8 mouse cellular contexts compared by ENCODE assay signal in the genomic region with DNA sequence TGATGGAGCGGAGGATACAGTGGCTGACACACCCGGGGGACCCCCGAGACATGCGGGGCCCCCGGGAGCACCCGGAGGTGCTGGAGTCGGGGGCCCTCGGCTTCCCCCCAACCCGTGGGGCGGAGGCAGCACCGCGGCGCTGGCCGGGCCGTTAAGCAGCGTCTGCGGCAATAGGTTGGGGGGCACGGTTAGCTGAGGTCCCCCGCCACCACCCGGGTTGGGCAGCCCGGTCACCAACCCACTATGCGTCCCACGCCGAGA. TPM values are rescaled to one million over a fixed set of nuclear protein-coding genes. Genes with fewer than 3 reads are reported as not detected.
DNase-seq lines count a peak whose midpoint lies in the region; ATAC-seq and TF ChIP-seq lines count a peak whose summit lies in the region.

No protein-coding gene starts in this region.

- DNase-seq in spleen, adult 2 months (ENCODE audit: low read depth in 1 of 2, low spot score in 2 of 2): no peak
- no peak for DNase-seq in spleen, postnatal 14 days (ENCODE audit: low spot score in 2 of 2)
- no peak for DNase-seq in stomach, postnatal 0 days (ENCODE audit: low spot score)
- DNase-seq in frontal cortex, postnatal 25 days (ENCODE audit: low spot score in 2 of 2): no peak

- H3K27me3 ChIP-seq in erythroblast, embryonic 14.5 days (ENCODE audit: control insufficient read depth): peaks cover 94% of the 10 kb centered on the region
- H3K27me3 ChIP-seq in spleen, adult 2 months (ENCODE audit: control insufficient read depth, insufficient read depth, low read length): 0 out of 2 replicates have a peak, but pooled peaks cover 1% of the 10 kb centered on the region
- no peaks in the 10 kb centered on the region for H3K27me3 ChIP-seq in limb, embryonic 15.5 days
- H3K27me3 ChIP-seq in stomach, postnatal 0 days (ENCODE audit: control insufficient read depth, insufficient read depth, low read length): no peaks in the 10 kb centered on the region

- H3K4me3 ChIP-seq in erythroblast, embryonic 14.5 days (replicated peaks): peak overlapping the region; percentile 55
- H3K4me3 ChIP-seq in spleen, adult 2 months (ENCODE audit: extremely low read depth, insufficient read depth, insufficient read length): peak overlapping the region; percentile 99
- peak overlapping the region; percentile 65 for H3K4me3 ChIP-seq in limb, embryonic 15.5 days
- H3K4me3 ChIP-seq in stomach, postnatal 0 days (ENCODE audit: low read depth, low read length): peak overlapping the region; percentile 91

- ATAC-seq in erythroblast, adult 5-6 weeks (replicated peaks; ENCODE audit: low FRiP score, poor library complexity, severe bottlenecking): no peak
- ATAC-seq in limb, embryonic 15.5 days (ENCODE audit: insufficient number of reproducible peaks, low FRiP score, low TSS enrichment, low read depth): no peak
- no peak for ATAC-seq in stomach, postnatal 0 days (ENCODE audit: low FRiP score, low TSS enrichment)
- no peak for ATAC-seq in cerebellum, adult (ENCODE audit: insufficient number of reproducible peaks, low FRiP score, low TSS enrichment)

- no peak for TF ChIP-seq EP300 in stomach, postnatal 0 days (optimal IDR thresholded peaks at IDR 0.05)

- no peak for TF ChIP-seq CTCF in spleen, adult 2 months (IDR thresholded peaks at IDR 0.05; ENCODE audit: extremely low read depth, insufficient read depth, insufficient read length, insufficient replicate concordance)
- no peak for TF ChIP-seq CTCF in stomach, postnatal 0 days (IDR thresholded peaks at IDR 0.05; ENCODE audit: low read depth)

- 2% methylated on average over 24 of the region's 24 CpGs for WGBS in spleen, adult 2 months
- WGBS in limb, embryonic 15.5 days: under 1% methylated on average over 24 of the region's 24 CpGs
- WGBS in stomach, postnatal 0 days: 0% methylated on average over 24 of the region's 24 CpGs

- peak overlapping the region; percentile 100 for H3K27ac ChIP-seq in spleen, adult 2 months (ENCODE audit: insufficient read depth, low read length)
- peak overlapping the region; percentile 99 for H3K27ac ChIP-seq in limb, embryonic 15.5 days
- H3K27ac ChIP-seq in stomach, postnatal 0 days (replicated peaks): peak overlapping the region; percentile 100

- H3K4me1 ChIP-seq in erythroblast, embryonic 14.5 days (ENCODE audit: control insufficient read depth): peaks cover 8% of the 10 kb centered on the region
- H3K4me1 ChIP-seq in spleen, adult 2 months (ENCODE audit: control insufficient read depth, insufficient read depth, insufficient read length): peaks cover 21% of the 10 kb centered on the region
- H3K4me1 ChIP-seq in limb, embryonic 15.5 days: peaks cover 63% of the 10 kb centered on the region
- peaks cover 10% of the 10 kb centered on the region for H3K4me1 ChIP-seq in stomach, postnatal 0 days (replicated peaks; ENCODE audit: control insufficient read depth, insufficient read depth)

- no peak for TF ChIP-seq POLR2A in spleen, adult 2 months (IDR thresholded peaks at IDR 0.05; ENCODE audit: low read depth, low read length)

- peaks cover 16% of the 10 kb centered on the region; the same call in 1 of the 2 replicates for H3K9me3 ChIP-seq in erythroblast, embryonic 14.5 days (ENCODE audit: control insufficient read depth, low read length)
- no peaks in the 10 kb centered on the region for H3K9me3 ChIP-seq in limb, embryonic 15.5 days
- no peaks in the 10 kb centered on the region for H3K9me3 ChIP-seq in stomach, postnatal 0 days (ENCODE audit: control insufficient read depth, low read length)

- peak overlapping the region; percentile 77 for H3K4me2 ChIP-seq in limb, embryonic 15.5 days
- peak overlapping the region; percentile 94 for H3K4me2 ChIP-seq in stomach, postnatal 0 days (replicated peaks; ENCODE audit: low read depth)

- H3K36me3 ChIP-seq in erythroblast, embryonic 14.5 days (ENCODE audit: control insufficient read depth): no peaks in the 10 kb centered on the region; the same call in 1 of the 2 replicates
- H3K36me3 ChIP-seq in spleen, adult 2 months (ENCODE audit: control insufficient read depth, insufficient read depth, low read length): peaks cover 5% of the 10 kb centered on the region; the same call in 1 of the 2 replicates
- 0 out of 2 replicates have a peak, but pooled peaks cover 2% of the 10 kb centered on the region for H3K36me3 ChIP-seq in limb, embryonic 15.5 days
- H3K36me3 ChIP-seq in stomach, postnatal 0 days (ENCODE audit: control insufficient read depth, insufficient read depth, low read length): peaks cover 4% of the 10 kb centered on the region; the same call in 1 of the 2 replicates

- H3K9ac ChIP-seq in limb, embryonic 15.5 days: peak overlapping the region; percentile 78
- peak overlapping the region; percentile 89 for H3K9ac ChIP-seq in stomach, postnatal 0 days (ENCODE audit: low read length)

RNA-seq across cellular contexts. Expression of a gene that starts 1.6 kb away (rescaled TPM):
- polyA plus RNA-seq in erythroblast, embryonic 14.5 days (2012): 0.04 and 0.05 TPM in 2 replicates
- 0.21 and 0.77 TPM in 2 replicates for total RNA-seq in erythroblast, adult 5-6 weeks (2015; ENCODE audit: low replicate concordance)
- total RNA-seq in erythroblast, adult 5-6 weeks (2017; ENCODE audit: low replicate concordance): 0.42 TPM in 1 of 2 replicates, not detected in the other
- polyA plus RNA-seq in spleen, adult 2 months (2012; rRNA removed): 33.2 and 50.3 TPM in 2 replicates
- 36.0 and 38.5 TPM in 2 replicates for polyA plus RNA-seq in limb, embryonic 15.5 days (2015; fragmentation: Nextera tagmentation; extraction: Ambion mirVana)
- polyA plus RNA-seq in stomach, postnatal 0 days (2015; fragmentation: Nextera tagmentation; extraction: Ambion mirVana): 19.1 and 19.8 TPM in 2 replicates

Comparison
In these comparisons a context has a peak if more than half of its experiments do, and no peak if none do; other contexts are left out.
1. RNA of a gene that starts 1.6 kb away (polyA plus RNA-seq): 36.0 to 38.5 TPM in limb, embryonic 15.5 days, 33.2 to 50.3 TPM in spleen, adult 2 months and 19.1 to 19.8 TPM in stomach, postnatal 0 days; 0.04 to 0.05 TPM in erythroblast, embryonic 14.5 days; every median in the first group is over 10 times any median in the second.
2. Peak in every context shown above with its lines, with median percentiles within 50 percentile points of each other: H3K4me3 ChIP-seq and H3K27ac ChIP-seq.